Mouse (Mus musculus) urinary bladder, postnatal 4 days (tissue): ENCODE results near the gene AI481877.
A peak's percentile ranks its signal among the peaks of the same experiment; 100 is the strongest.

Source experiments
- DNase-seq, 2 experiments: peaks; one replicate each; pipeline ENCODE4 v3.0.0; 2021 to 2022; ENCODE audit warnings: low spot score in 2 of 2

AI481877 gene

GRCm38 (mm10) chr4:59034918-59035785 is 103.6 kb downstream of the AI481877 start, which contains the start of gene Gng10:
TSS of gene Gng10 (plus strand) at chr4:59035088.
- DNase-seq, result peak; percentile 62 to 64

- no peak for DNase-seq
These were observed 104.4 kb downstream of the AI481877 start for GRCm38 (mm10) chr4:59034325-59034917.

- no peak for DNase-seq
These were observed 121.9 kb downstream of the AI481877 start for GRCm38 (mm10) chr4:59016922-59017321.

GRCm38 (mm10) chr4:59015181-59015580 is 123.6 kb downstream of the AI481877 start:
- no peak for DNase-seq

GRCm38 (mm10) chr4:59011446-59011845 is 127.3 kb downstream of the AI481877 start:
- DNase-seq, result no peak

GRCm38 (mm10) chr4:59009696-59010095 is 129.1 kb downstream of the AI481877 start:
- no peak for DNase-seq

- DNase-seq, result no peak
These were observed 129.6 kb downstream of the AI481877 start for GRCm38 (mm10) chr4:59009186-59009585.

- no peak for DNase-seq
These were observed 130.8 kb downstream of the AI481877 start for GRCm38 (mm10) chr4:59007974-59008373.

GRCm38 (mm10) chr4:59007016-59007415 is 131.8 kb downstream of the AI481877 start:
- DNase-seq, result no peak

- DNase-seq, result no peak
These were observed 132.6 kb downstream of the AI481877 start for GRCm38 (mm10) chr4:59006211-59006610.

GRCm38 (mm10) chr4:59003806-59004200 is 135.0 kb downstream of the AI481877 start:
- DNase-seq, result no peak

GRCm38 (mm10) chr4:59002948-59003805 is 135.6 kb downstream of the AI481877 start, which contains the start of gene Gm20503:
TSS of gene Gm20503 (plus strand) at chr4:59003210.
- DNase-seq, result peak; percentile 87 to 90

- DNase-seq, result no peak
These were observed 138.2 kb downstream of the AI481877 start for GRCm38 (mm10) chr4:59000614-59001013.

GRCm38 (mm10) chr4:58999686-59000085 is 139.1 kb downstream of the AI481877 start:
- peak; percentile 62 to 81 for DNase-seq

GRCm38 (mm10) chr4:58998688-58999087 is 140.1 kb downstream of the AI481877 start:
- no peak for DNase-seq

GRCm38 (mm10) chr4:58997081-58997480 is 141.7 kb downstream of the AI481877 start:
- DNase-seq, result peak in 1 of 2 experiments; percentile 46

GRCm38 (mm10) chr4:58995251-58995693 is 143.5 kb downstream of the AI481877 start:
- no peak for DNase-seq

GRCm38 (mm10) chr4:58994762-58995161 is 144.0 kb downstream of the AI481877 start, which contains the start of gene Dnajc25:
TSS of gene Dnajc25 (plus strand) at chr4:58995062.
- no peak for DNase-seq
